Mouse (Mus musculus) neural tube, embryonic 12.5 days (tissue): ENCODE data around the gene Slc7a15. TPM values are rescaled to one million over a fixed set of nuclear protein-coding genes. Genes with fewer than 3 reads are reported as not detected.

ENCODE experiments used
- ATAC-seq: fragments of 200-750 bp; cut with Nextera tagmentation; 2 replicates; pipeline ENCODE4 v1.8.0; 2017; ENCODE audit warnings: low read depth, mild to moderate bottlenecking, moderate TSS enrichment, moderate library complexity; ENCODE audit not compliant: low FRiP score
- H3K27ac ChIP-seq: fragments of 300-500 bp; sonication (generic); 2 replicates; pipeline ENCODE4 v1.5.1; 2016
- H3K27me3 ChIP-seq: fragments of 300-500 bp; sonication (generic); replicated peaks from 2 replicates; pipeline ENCODE4 v1.6.1; 2016; ENCODE audit warnings: mild to moderate bottlenecking
- H3K36me3 ChIP-seq: fragments of 300-500 bp; sonication (generic); 2 replicates; pipeline ENCODE4 v1.6.1; 2016; ENCODE audit warnings: mild to moderate bottlenecking
- H3K4me1 ChIP-seq: fragments of 300-500 bp; sonication (generic); 2 replicates; pipeline ENCODE4 v1.6.1; 2016
- H3K4me2 ChIP-seq: fragments of 300-500 bp; sonication (generic); replicated peaks from 2 replicates; pipeline ENCODE4 v1.6.1; 2016; ENCODE audit warnings: mild to moderate bottlenecking
- H3K4me3 ChIP-seq: fragments of 300-500 bp; sonication (generic); 2 replicates; pipeline ENCODE4 v1.5.1; 2016
- H3K9ac ChIP-seq: fragments of 300-500 bp; sonication (generic); 2 replicates; pipeline ENCODE4 v1.6.1; 2016; ENCODE audit warnings: mild to moderate bottlenecking
- H3K9me3 ChIP-seq: fragments of 300-500 bp; sonication (generic); 2 replicates; pipeline ENCODE4 v1.6.1; 2016; ENCODE audit warnings: mild to moderate bottlenecking
- WGBS: fragments of 180-500 bp; shearing (Covaris S2); methylation state at CpG from one replicate; pipeline ENCODE4 v1.1.7; 2016; 5-methylcytosine and 5-hydroxymethylcytosine counted together
- polyA plus RNA-seq: library from polyadenylated mRNA; unstranded; fragments of >200 nt; fragmentation: Nextera tagmentation; extraction: Ambion mirVana; gene quantifications from 2 replicates; pipeline ENCODE4 v1.2.1, GENCODE M21; 2016

The Slc7a15 gene
- polyA plus RNA-seq, 1 experiment from 2014 or later = not detected

DNA sequence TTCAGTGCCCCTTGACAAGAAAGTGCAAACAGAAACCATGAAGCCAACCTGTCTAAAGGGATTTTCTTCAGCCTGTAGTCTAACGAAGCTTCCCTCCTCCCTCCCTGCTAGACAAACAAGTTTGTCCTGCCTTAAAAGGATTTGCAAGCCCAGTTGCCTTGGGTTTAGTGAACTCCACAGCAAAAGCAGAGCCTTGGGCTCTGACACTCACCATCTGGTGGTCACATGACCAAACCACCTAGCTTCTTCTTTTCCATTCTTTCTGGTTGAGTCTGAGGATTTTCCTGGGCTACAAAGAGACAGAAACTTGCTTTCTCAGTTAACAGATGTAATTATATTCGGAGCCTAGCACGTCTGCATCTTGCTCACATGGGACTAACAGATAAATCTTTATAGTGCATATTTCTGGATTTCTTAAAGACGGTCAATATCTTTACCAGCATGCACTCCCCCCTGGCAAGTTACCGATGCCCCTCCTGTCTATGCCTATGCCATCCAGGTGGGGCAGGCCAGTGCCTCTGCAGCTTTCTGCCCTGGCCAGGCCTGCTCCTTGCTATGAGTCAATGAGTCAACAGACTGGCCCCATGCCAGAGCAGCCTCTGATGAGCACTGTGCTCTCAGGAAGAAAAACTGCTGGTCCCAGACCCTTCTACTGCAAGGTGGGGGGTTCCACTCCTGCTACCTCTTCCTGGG, 110.8 kb downstream of the Slc7a15 start:
- H3K27ac ChIP-seq = no peak overlapping the region
- H3K4me3 ChIP-seq = no peak overlapping the region
- no peak overlapping the region for H3K4me2 ChIP-seq
- 77% methylated on average over 5 of the region's 5 CpGs for WGBS
- H3K9ac ChIP-seq = no peak overlapping the region
- no peaks in the 10 kb centered on the region for H3K36me3 ChIP-seq
- no peaks in the 10 kb centered on the region for H3K27me3 ChIP-seq
- H3K4me1 ChIP-seq = 0 out of 2 replicates have a peak, but pooled peaks cover 6% of the 10 kb centered on the region
- no peak for ATAC-seq
- H3K9me3 ChIP-seq = no peaks in the 10 kb centered on the region

GRCm38 (mm10) chr12:8487281-8487680, 111.6 kb downstream of the Slc7a15 start:
- Histone ChIP-seq H3K4me1 (0 out of 2 replicates have a peak, but pooled peaks cover 6% of the 10 kb centered on the region), H3K27ac (no peak overlapping the region), H3K27me3 (no peaks in the 10 kb centered on the region), H3K4me3 (no peak overlapping the region), H3K36me3 (no peaks in the 10 kb centered on the region), H3K9ac (no peak overlapping the region), H3K9me3 (no peaks in the 10 kb centered on the region), H3K4me2 (no peak overlapping the region)
- no peak for ATAC-seq
- 78% methylated on average over 1 of the region's 1 CpGs for whole genome bisulfite sequencing

DNA sequence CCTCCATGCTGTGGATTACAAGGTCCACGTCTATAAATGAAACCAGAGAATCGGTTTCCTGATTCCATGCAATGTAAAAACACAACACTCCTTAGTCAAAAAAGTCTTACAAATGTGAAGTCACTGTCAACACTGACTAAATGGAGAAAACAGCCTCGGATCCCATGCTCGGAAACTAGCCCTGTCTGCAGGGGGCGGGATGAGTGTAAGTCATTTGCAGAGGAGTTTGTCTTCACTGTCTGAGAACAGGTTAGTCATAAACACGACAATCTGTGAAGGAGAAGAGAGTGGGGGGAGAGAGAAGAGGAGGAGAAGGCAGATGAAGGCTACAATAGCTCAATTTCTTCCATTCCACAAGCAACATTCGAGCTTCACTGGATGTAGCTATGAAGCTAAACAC, 113.6 kb downstream of the Slc7a15 start:
- H3K4me3 ChIP-seq = no peak overlapping the region
- ATAC-seq = no peak
- WGBS = 71% methylated on average over 7 of the region's 7 CpGs
- no peaks in the 10 kb centered on the region for H3K36me3 ChIP-seq
- H3K4me1 ChIP-seq = 0 out of 2 replicates have a peak, but pooled peaks cover 6% of the 10 kb centered on the region
- H3K27me3 ChIP-seq = no peaks in the 10 kb centered on the region
- H3K4me2 ChIP-seq = no peak overlapping the region
- no peak overlapping the region for H3K9ac ChIP-seq
- no peak overlapping the region for H3K27ac ChIP-seq
- H3K9me3 ChIP-seq = no peaks in the 10 kb centered on the region

- H3K27ac ChIP-seq = no peak overlapping the region
- no peak overlapping the region for H3K9ac ChIP-seq
- no peak overlapping the region for H3K4me3 ChIP-seq
- WGBS = 76% methylated on average over 2 of the region's 2 CpGs
- no peaks in the 10 kb centered on the region for H3K36me3 ChIP-seq
- H3K4me2 ChIP-seq = no peak overlapping the region
- no peaks in the 10 kb centered on the region for H3K27me3 ChIP-seq
- no peaks in the 10 kb centered on the region for H3K9me3 ChIP-seq
- no peaks in the 10 kb centered on the region for H3K4me1 ChIP-seq
- ATAC-seq = no peak
Measured at GRCm38 (mm10) chr12:8482169-8482568, 116.7 kb downstream of the Slc7a15 start.

Other genes starting within 250 kb of the Slc7a15 start
- 92.0 and 92.6 TPM in 2 replicates for gene Rhob, start 99.1 kb downstream of the Slc7a15 start, polyA plus RNA-seq
- 53.0 and 55.5 TPM in 2 replicates for gene Pum2, start 75.1 kb upstream of the Slc7a15 start, polyA plus RNA-seq
- gene Sdc1, start 172.3 kb upstream of the Slc7a15 start, polyA plus RNA-seq = 43.5 and 48.2 TPM in 2 replicates